Mouse (Mus musculus) intestine, postnatal 0 days (tissue): ENCODE data around the gene Ccdc114. TPM values are rescaled to one million over a fixed set of nuclear protein-coding genes. Genes with fewer than 3 reads are reported as not detected.
"Not testable (repeated sequence)": the region's sequence is repeated elsewhere in the genome, so short reads cannot be mapped to it uniquely, and the experiment has no call there.

Experiments
- ATAC-seq: fragments of 200-750 bp; cut with Nextera tagmentation; 2 replicates; pipeline ENCODE4 v1.8.0; 2017; ENCODE audit warnings: mild to moderate bottlenecking, moderate TSS enrichment, moderate library complexity
- H3K27ac ChIP-seq: fragments of 300-500 bp; sonication (generic); 2 replicates; pipeline ENCODE4 v1.5.1; 2014; ENCODE audit warnings: mild to moderate bottlenecking, low read depth, low read length, moderate library complexity
- H3K27me3 ChIP-seq: fragments of 300-500 bp; sonication (generic); replicated peaks from 2 replicates; pipeline ENCODE4 v1.6.1; 2014; ENCODE audit warnings: low read length, mixed read lengths; ENCODE audit not compliant: control insufficient read depth, insufficient read depth
- H3K36me3 ChIP-seq: fragments of 300-500 bp; sonication (generic); 2 replicates; pipeline ENCODE4 v1.6.1; 2014; ENCODE audit warnings: mild to moderate bottlenecking, moderate library complexity; ENCODE audit not compliant: control insufficient read depth, insufficient read depth
- H3K4me1 ChIP-seq: fragments of 300-500 bp; sonication (generic); replicated peaks from 2 replicates; pipeline ENCODE4 v1.6.1; 2014; ENCODE audit warnings: antibody characterized with exemption, low read length, mixed read lengths; ENCODE audit not compliant: control insufficient read depth, insufficient read depth
- H3K4me2 ChIP-seq: fragments of 300-500 bp; sonication (generic); replicated peaks from 2 replicates; pipeline ENCODE4 v1.6.1; 2014; ENCODE audit warnings: low read depth, mild to moderate bottlenecking, moderate library complexity
- H3K4me3 ChIP-seq: fragments of 300-500 bp; sonication (generic); 2 replicates; pipeline ENCODE4 v1.5.1; 2014; ENCODE audit warnings: low read depth, low read length
- H3K9ac ChIP-seq: fragments of 300-500 bp; sonication (generic); 2 replicates; pipeline ENCODE4 v1.6.1; 2014; ENCODE audit warnings: mild to moderate bottlenecking, low read depth, low read length
- H3K9me3 ChIP-seq: fragments of 300-500 bp; sonication (generic); 2 replicates; pipeline ENCODE4 v1.6.1; 2016; ENCODE audit warnings: mixed run types; ENCODE audit not compliant: control insufficient read depth
- CTCF ChIP-seq: sonication (generic); IDR thresholded peaks from 2 replicates; pipeline ENCODE4 v1.5.1; 2016; ENCODE audit warnings: low read depth, mild to moderate bottlenecking, control low read depth, antibody characterized with exemption, moderate library complexity
- WGBS: fragments of 180-500 bp; shearing (Covaris S2); extraction: QIAGEN DNeasy Blood & Tissue Kit; methylation state at CpG from one replicate; pipeline ENCODE4 v1.1.7; 2014; 5-methylcytosine and 5-hydroxymethylcytosine counted together
- polyA plus RNA-seq: library from polyadenylated mRNA; unstranded; fragments of >200 nt; fragmentation: Nextera tagmentation; extraction: Ambion mirVana; gene quantifications from 2 replicates; pipeline ENCODE4 v1.2.1, GENCODE M21; 2015

The Ccdc114 gene
- polyA plus RNA-seq, 1 experiment from 2014 or later, result 2.9 TPM

- WGBS, result 94% methylated on average over 2 of the region's 2 CpGs
- no peak for ATAC-seq
- Histone ChIP-seq H3K9me3 (no peaks in the 10 kb centered on the region), H3K4me2 (no peak overlapping the region), H3K27me3 (no peaks in the 10 kb centered on the region), H3K36me3 (no peaks in the 10 kb centered on the region), H3K4me1 (no peaks in the 10 kb centered on the region), H3K27ac (no peak overlapping the region), H3K9ac (no peak overlapping the region), H3K4me3 (no peak overlapping the region)
- TF ChIP-seq CTCF, result no peak
Measured at GRCm38 (mm10) chr7:45892651-45893050, 31.2 kb upstream of the Ccdc114 start.

- Histone ChIP-seq H3K4me3 (0 out of 2 replicates have a peak overlapping the region, but pooled peaks have one; percentile 39), H3K36me3 (no peaks in the 10 kb centered on the region), H3K4me2 (peak overlapping the region; percentile 64), H3K9ac (no peak overlapping the region), H3K4me1 (no peaks in the 10 kb centered on the region), H3K27me3 (no peaks in the 10 kb centered on the region), H3K27ac (no peak overlapping the region), H3K9me3 (no peaks in the 10 kb centered on the region)
- ATAC-seq, result no peak
- 75% methylated on average over 6 of the region's 6 CpGs for WGBS
- TF ChIP-seq CTCF, result no peak
Measured at GRCm38 (mm10) chr7:45895931-45896516, 27.8 kb upstream of the Ccdc114 start.

- no peaks in the 10 kb centered on the region for H3K9me3 ChIP-seq
- 2% methylated on average over 40 of the region's 40 CpGs for WGBS
- peak within 1 kb of the TSS; percentile 64 for H3K4me2 ChIP-seq
- no peak for TF ChIP-seq CTCF
- ATAC-seq, result peak; percentile 87
- peak within 1 kb of the TSS; percentile 39 for H3K4me3 ChIP-seq
- no peaks in the 10 kb centered on the region for H3K4me1 ChIP-seq
- H3K27ac ChIP-seq, result peak within 1 kb of the TSS; percentile 74
- no peaks in the 10 kb centered on the region for H3K36me3 ChIP-seq
- H3K27me3 ChIP-seq, result no peaks in the 10 kb centered on the region
- peak within 1 kb of the TSS; percentile 40 for H3K9ac ChIP-seq
Measured at GRCm38 (mm10) chr7:45896517-45897257, 27.2 kb upstream of the Ccdc114 start, which contains the start of the genes Syngr4 and Tmem143. TSS of gene Syngr4 (minus strand) at chr7:45896714. TSS of gene Tmem143 (plus strand) at chr7:45896941.

GRCm38 (mm10) chr7:45897258-45897757 lies 26.6 kb upstream of the Ccdc114 start:
- peak overlapping the region; percentile 39 for H3K4me3 ChIP-seq
- peak overlapping the region; percentile 40 for H3K9ac ChIP-seq
- no peaks in the 10 kb centered on the region for H3K36me3 ChIP-seq
- TF ChIP-seq CTCF, result no peak
- peak; percentile 71 for ATAC-seq
- WGBS, result 2% methylated on average over 19 of the region's 19 CpGs
- H3K4me1 ChIP-seq, result no peaks in the 10 kb centered on the region
- peak overlapping the region; percentile 74 for H3K27ac ChIP-seq
- H3K9me3 ChIP-seq, result no peaks in the 10 kb centered on the region
- no peaks in the 10 kb centered on the region for H3K27me3 ChIP-seq
- peak overlapping the region; percentile 64 for H3K4me2 ChIP-seq

- H3K4me2 ChIP-seq, result peak overlapping the region; percentile 64
- not testable (repeated sequence) for H3K4me3 ChIP-seq, H3K9me3 ChIP-seq, H3K27me3 ChIP-seq, ATAC-seq, H3K4me1 ChIP-seq, H3K27ac ChIP-seq, H3K9ac ChIP-seq, H3K36me3 ChIP-seq
- 47% methylated on average over 4 of the region's 4 CpGs for WGBS
- TF ChIP-seq CTCF, result peak; percentile 66
Measured at GRCm38 (mm10) chr7:45898125-45898524, 25.7 kb upstream of the Ccdc114 start.

- Histone ChIP-seq H3K4me3 (no peak overlapping the region), H3K9me3 (no peaks in the 10 kb centered on the region), H3K4me1 (no peaks in the 10 kb centered on the region), H3K4me2 (no peak overlapping the region), H3K9ac (no peak overlapping the region), H3K27ac (no peak overlapping the region; the same call in 1 of the 2 replicates), H3K27me3 (no peaks in the 10 kb centered on the region), H3K36me3 (no peaks in the 10 kb centered on the region; the same call in 1 of the 2 replicates)
- TF ChIP-seq CTCF, result no peak
- ATAC-seq, result peak; percentile 65
- 26% methylated on average over 5 of the region's 5 CpGs for WGBS
Measured at GRCm38 (mm10) chr7:45901562-45901961, 22.3 kb upstream of the Ccdc114 start.
